Comparison of ENCODE assay signal across 12 mouse cellular contexts in genomic region chrX:53233689-53234088, GRCm38 (mm10). TPM values are rescaled to one million over a fixed set of nuclear protein-coding genes. Genes with fewer than 3 reads are reported as not detected.
DNase-seq lines count a peak whose midpoint lies in the region; ATAC-seq and TF ChIP-seq lines count a peak whose summit lies in the region.
"Had no signal": no experiment of that assay in that cellular context is flagged by ENCODE, and none has a peak within 500 bp of the region (broad histone marks: within the 10 kb centered on the region; RNA-seq: fewer than 3 reads in every experiment).

No protein-coding gene starts in this region.

- peak; percentile 41; the same call in 1 of the 2 replicates for TF ChIP-seq CTCF in kidney, adult 2 months (conservative IDR thresholded peaks at IDR 0.05; ENCODE audit: insufficient read depth, insufficient read length, low read depth, low read length)
- peak; percentile 53 for TF ChIP-seq CTCF in lung, embryonic 14.5 days (IDR thresholded peaks at IDR 0.05; ENCODE audit: low read depth)

- 0 out of 2 replicates have a peak, but pooled peaks have one; percentile 28 for ATAC-seq in lung, embryonic 14.5 days (ENCODE audit: insufficient read depth)
- ATAC-seq: midbrain, embryonic 15.5 days had no signal

- H3K4me2 ChIP-seq in lung, embryonic 14.5 days, result no peak overlapping the region
- H3K4me2 ChIP-seq: midbrain, embryonic 15.5 days had no signal

- no peak for TF ChIP-seq POLR2A in kidney, adult 2 months (IDR thresholded peaks at IDR 0.05; ENCODE audit: low read depth, low read length)

- H3K9me3 ChIP-seq in lung, embryonic 14.5 days (ENCODE audit: low read depth, low read length), result no peaks in the 10 kb centered on the region
- H3K9me3 ChIP-seq: forebrain, embryonic 10.5 days; hindbrain, embryonic 10.5 days; midbrain, embryonic 15.5 days had no signal

- H3K4me1 ChIP-seq in kidney, adult 2 months (ENCODE audit: control insufficient read depth, insufficient read depth, low read length), result no peaks in the 10 kb centered on the region
- H3K4me1 ChIP-seq in lung, embryonic 14.5 days (ENCODE audit: insufficient read depth), result no peaks in the 10 kb centered on the region
- H3K4me1 ChIP-seq: hindbrain, embryonic 10.5 days; midbrain, embryonic 15.5 days had no signal

- 17% methylated on average over 3 of the region's 4 CpGs for WGBS in kidney, adult 2 months
- WGBS in lung, embryonic 14.5 days, result 22% methylated on average over 4 of the region's 4 CpGs

- no peak overlapping the region for H3K27ac ChIP-seq in kidney, adult 2 months (ENCODE audit: insufficient read depth, low read depth, low read length)
- no peak overlapping the region for H3K27ac ChIP-seq in lung, embryonic 14.5 days (ENCODE audit: low read depth)
- H3K27ac ChIP-seq: forebrain, embryonic 10.5 days; hindbrain, embryonic 10.5 days; midbrain, embryonic 15.5 days had no signal

- no peaks in the 10 kb centered on the region for H3K36me3 ChIP-seq in kidney, adult 2 months (ENCODE audit: control insufficient read depth, insufficient read depth, low read length)
- H3K36me3 ChIP-seq in lung, embryonic 14.5 days (ENCODE audit: insufficient read depth), result no peaks in the 10 kb centered on the region
- H3K36me3 ChIP-seq: forebrain, embryonic 10.5 days; hindbrain, embryonic 10.5 days; midbrain, embryonic 15.5 days had no signal

- no peak overlapping the region for H3K9ac ChIP-seq in lung, embryonic 14.5 days
- H3K9ac ChIP-seq: midbrain, embryonic 15.5 days had no signal

- no peak overlapping the region for H3K4me3 ChIP-seq in kidney, adult 2 months (ENCODE audit: insufficient read depth, low read depth, low read length)
- H3K4me3 ChIP-seq in lung, embryonic 14.5 days (ENCODE audit: low read depth, low read length), result no peak overlapping the region
- H3K4me3 ChIP-seq: forebrain, embryonic 10.5 days; hindbrain, embryonic 10.5 days; midbrain, embryonic 15.5 days had no signal

- H3K27me3 ChIP-seq in kidney, adult 2 months (replicated peaks; ENCODE audit: control insufficient read depth, insufficient read depth, low read length), result no peaks in the 10 kb centered on the region
- no peaks in the 10 kb centered on the region for H3K27me3 ChIP-seq in lung, embryonic 14.5 days (ENCODE audit: insufficient read depth, low read length)
- H3K27me3 ChIP-seq: midbrain, embryonic 15.5 days had no signal

- DNase-seq in kidney, adult 2 months, result peak; percentile 18
- DNase-seq in kidney, adult 8-10 months, result no peak
- peak; percentile 22 for DNase-seq in MN1 (ENCODE audit: low spot score)
- DNase-seq in embryo, embryonic 11 days, result peak; percentile 62
- DNase-seq in lung, embryonic 14.5 days, result peak; percentile 57
- no peak for DNase-seq in layer of hippocampus, adult 18-20 months (ENCODE audit: low spot score in 2 of 2)
- no peak for DNase-seq in urinary bladder, postnatal 25 days (ENCODE audit: low spot score)
- DNase-seq in right cerebral cortex, postnatal 10 days (ENCODE audit: low spot score in 2 of 2), result no peak

RNA-seq across cellular contexts. Expression of gene Plac1, which starts 6.2 kb away (rescaled TPM):
- not detected in 2 replicates for polyA plus RNA-seq in kidney, adult 2 months (2012; rRNA removed)
- polyA plus RNA-seq in lung, embryonic 14.5 days (2014; fragmentation: Nextera tagmentation; extraction: Ambion mirVana), result 9.4 and 9.7 TPM in 2 replicates
- not detected for total RNA-seq in layer of hippocampus, adult 18-20 months (2021)
- total RNA-seq: left cerebral cortex, postnatal 10 days had no signal

RNA-seq across cellular contexts. Expression of gene Fam122b, which starts 35.9 kb away (rescaled TPM):
- polyA plus RNA-seq in kidney, adult 2 months (2012; rRNA removed), result 1.6 and 2.7 TPM in 2 replicates
- polyA plus RNA-seq in lung, embryonic 14.5 days (2014; fragmentation: Nextera tagmentation; extraction: Ambion mirVana), result 15.9 and 16.1 TPM in 2 replicates
- 1 to 10 TPM; 2.6 to 3.4 TPM for total RNA-seq in layer of hippocampus, adult 18-20 months (2021)

RNA-seq across cellular contexts. Expression of gene Fam122c, which starts 39.5 kb away (rescaled TPM):
- polyA plus RNA-seq in kidney, adult 2 months (2012; rRNA removed), result not detected in 2 replicates
- not detected in 2 replicates for polyA plus RNA-seq in lung, embryonic 14.5 days (2014; fragmentation: Nextera tagmentation; extraction: Ambion mirVana)
- not detected for total RNA-seq in layer of hippocampus, adult 18-20 months (2021)
- total RNA-seq: left cerebral cortex, postnatal 10 days had no signal
- polyA plus RNA-seq: forebrain, embryonic 10.5 days; hindbrain, embryonic 10.5 days; midbrain, embryonic 15.5 days had no signal

Comparison
In these comparisons a context has a peak if more than half of its experiments do, and no peak if none do; other contexts are left out.
1. DNase-seq: peak in kidney, adult 2 months (single experiment), MN1 (single experiment), embryo, embryonic 11 days (single experiment) and lung, embryonic 14.5 days (single experiment); none in kidney, adult 8-10 months (0 of 2), layer of hippocampus, adult 18-20 months (0 of 2), urinary bladder, postnatal 25 days (single experiment) and right cerebral cortex, postnatal 10 days (0 of 2).